Mouse (Mus musculus) Patski (cell line): Measurements from ENCODE around the gene Zdhhc14. TPM values are rescaled to one million over a fixed set of nuclear protein-coding genes. Genes with fewer than 3 reads are reported as not detected.

ENCODE experiments used
- ATAC-seq: fragments of 100-300 bp; one replicate; pipeline ENCODE4 v1.8.0; 2021
- CTCF ChIA-PET: fragments of 350-600 bp; sonication (Branson Sonifier 250); formaldehyde crosslinking; loops from one replicate; lab custom pipeline; 2022; ENCODE audit warnings: inconsistent platforms; lab: Charles Lee
- POLR2A ChIA-PET: fragments of 350-600 bp; sonication (Branson Sonifier 250); formaldehyde crosslinking; loops from one replicate; lab custom pipeline; 2022; ENCODE audit warnings: antibody characterized with exemption, inconsistent platforms; lab: Charles Lee
- DNase-seq: peaks from one replicate; pipeline ENCODE4 v3.0.0-alpha.2; 2011; ENCODE audit warnings: low read depth, low spot score
- H3K27me3 ChIP-seq: fragments of 371-371 bp; one replicate; pipeline ENCODE4 v1.5.1; 2021
- CTCF ChIP-seq: fragments of 100-300 bp; IDR thresholded peaks from one replicate; pipeline ENCODE4 v1.5.1; 2021
- in situ Hi-C: fragments of 300-500 bp; cut with MboI; formaldehyde crosslinking; loops from 3 replicates; pipeline ENCODE4 v1.11.1; 2018; ENCODE audit warnings: low pct_unique_long_range_greater_than_20kb, mixed read lengths
- polyA plus RNA-seq: library from polyadenylated mRNA; unstranded; gene quantifications from one replicate; pipeline ENCODE4 v1.2.3, GENCODE M21; 2021

Gene Zdhhc14
- polyA plus RNA-seq, 1 experiment from 2014 or later: 2.4 TPM

GRCm38 (mm10) chr17:5800824-5801560, 308.6 kb downstream of the Zdhhc14 start:
- in situ Hi-C loops: no loop called here
- ATAC-seq (no peak), DNase-seq (no peak)
- ChIA-PET POLR2A (interaction anchor here (0.6 to 2.2 kb wide), 4 partner anchors 29 to 1420 kb away, joined by 3 to 6 read pairs (median 4); no protein-coding TSS in a partner anchor), CTCF (interaction anchor here (10.8 kb wide), 1 partner anchor 89 kb away, joined by 213 read pairs; no protein-coding TSS in a partner anchor)
- no peak for TF ChIP-seq CTCF
- no peaks in the 10 kb centered on the region for H3K27me3 ChIP-seq

GRCm38 (mm10) chr17:5801761-5802655, 309.7 kb downstream of the Zdhhc14 start:
- DNase-seq (no peak), ATAC-seq (no peak)
- CTCF ChIA-PET: interaction anchor here (1.0 to 10.8 kb wide), 2 partner anchors 11 to 88 kb away, joined by 3 to 213 read pairs; no protein-coding TSS in a partner anchor
- in situ Hi-C loops: no loop called here
- H3K27me3 ChIP-seq: no peaks in the 10 kb centered on the region
- POLR2A ChIA-PET: interaction anchor here (0.6 to 2.2 kb wide), 4 partner anchors 28 to 1421 kb away, joined by 3 to 6 read pairs (median 4); no protein-coding TSS in a partner anchor
- TF ChIP-seq CTCF: no peak

GRCm38 (mm10) chr17:5802656-5802955, 310.2 kb downstream of the Zdhhc14 start:
- no peak for TF ChIP-seq CTCF
- in situ Hi-C loops: no loop called here
- ChIA-PET POLR2A (interaction anchor here (0.6 to 2.2 kb wide), 2 partner anchors 41 to 108 kb away, joined by 4 to 6 read pairs; no protein-coding TSS in a partner anchor), CTCF (interaction anchor here (10.8 kb wide), 1 partner anchor 87 kb away, joined by 213 read pairs; no protein-coding TSS in a partner anchor)
- DNase-seq: no peak
- ATAC-seq: no peak
- no peaks in the 10 kb centered on the region for H3K27me3 ChIP-seq

Other genes with a start within 250 kb of the Zdhhc14 start
- 0.19 TPM for gene Ldhal6b, start 73.8 kb upstream of the Zdhhc14 start, polyA plus RNA-seq
- gene Tmem242, start 52.3 kb upstream of the Zdhhc14 start, polyA plus RNA-seq: 105 TPM